Mouse (Mus musculus): ENCODE measurements around the gene Spint2.

DNA sequence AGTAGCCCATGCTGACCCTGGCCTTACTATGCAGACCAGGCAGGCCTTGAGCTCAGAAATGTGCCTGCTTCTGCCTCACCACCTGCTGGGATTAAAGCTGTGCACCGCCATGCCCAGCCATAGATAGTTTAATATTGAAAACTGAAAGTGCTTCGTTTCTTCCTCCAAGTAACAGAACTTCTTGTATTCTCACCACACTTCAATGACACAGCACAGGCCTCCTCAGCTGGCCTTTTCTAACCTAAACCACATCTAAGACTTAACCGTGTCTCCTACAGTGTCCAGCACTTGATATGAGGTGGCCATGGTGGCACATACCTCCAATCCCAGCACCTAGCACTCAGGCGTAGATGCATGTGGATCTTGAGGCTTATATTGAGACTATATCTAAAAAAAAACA is 11.3 kb downstream of the Spint2 start:
- no peak for TF ChIP-seq EP300 (IDR thresholded peaks at IDR 0.05; ENCODE audit: low read depth)
- no peak for TF ChIP-seq CTCF (IDR thresholded peaks at IDR 0.05; ENCODE audit: low read depth)
